Mouse (Mus musculus) E14TG2a.4 (cell line): ENCODE data around the gene Vps13d.

ENCODE experiments used
- CTCF ChIP-seq: conservative IDR thresholded peaks from 2 replicates; pipeline ENCODE4 v1.5.1; 2014; ENCODE audit warnings: low read length
- POU5F1 ChIP-seq: IDR thresholded peaks from 2 replicates; pipeline ENCODE4 v1.6.1; 2014; ENCODE audit warnings: low read length, borderline replicate concordance

- TF ChIP-seq CTCF (no peak), POU5F1 (no peak)
Observed at GRCm38 (mm10) chr4:145210564-145210963, 15.8 kb upstream of the Vps13d start.
